9 mouse cellular contexts compared by ENCODE assay signal in genomic region chr2:38616072-38616471, GRCm38 (mm10). TPM values are rescaled to one million over a fixed set of nuclear protein-coding genes. Genes with fewer than 3 reads are reported as not detected.
DNase-seq lines count a peak whose midpoint lies in the region; ATAC-seq and TF ChIP-seq lines count a peak whose summit lies in the region.
"Had no signal": no experiment of that assay in that cellular context is flagged by ENCODE, and none has a peak within 500 bp of the region (broad histone marks: within the 10 kb centered on the region; RNA-seq: fewer than 3 reads in every experiment).

No protein-coding gene starts in this region.

- DNase-seq in gastrocnemius, postnatal 25 days, result peak; percentile 16
- DNase-seq in gastrocnemius, postnatal 10 days, result no peak
- DNase-seq in right cerebral cortex, postnatal 25 days, result peak; percentile 26
- DNase-seq in right cerebral cortex, postnatal 14 days, result no peak
- peak; percentile 45 to 54 for DNase-seq in adrenal gland, postnatal 36 days
- no peak for DNase-seq in T-cell, adult 2 months (ENCODE audit: low spot score)

- H3K27me3 ChIP-seq in hindbrain, embryonic 16.5 days (replicated peaks; ENCODE audit: control insufficient read depth, insufficient read depth, low read length), result no peaks in the 10 kb centered on the region
- no peaks in the 10 kb centered on the region for H3K27me3 ChIP-seq in small intestine, adult 2 months (ENCODE audit: control insufficient read depth, insufficient read depth, low read length)
- H3K27me3 ChIP-seq: neural tube, embryonic 12.5 days had no signal

- ATAC-seq in hindbrain, embryonic 16.5 days, result peak; percentile 24; the same call in 1 of the 2 replicates

- H3K4me2 ChIP-seq in hindbrain, embryonic 16.5 days (ENCODE audit: low read length), result no peak overlapping the region
- H3K4me2 ChIP-seq: neural tube, embryonic 12.5 days had no signal

- H3K36me3 ChIP-seq in hindbrain, embryonic 16.5 days (ENCODE audit: control insufficient read depth, insufficient read depth, low read length), result no peaks in the 10 kb centered on the region
- H3K36me3 ChIP-seq in small intestine, adult 2 months (ENCODE audit: control insufficient read depth, insufficient read depth, low read length), result peaks cover 13% of the 10 kb centered on the region

- no peaks in the 10 kb centered on the region for H3K9me3 ChIP-seq in hindbrain, embryonic 16.5 days (ENCODE audit: control insufficient read depth, low read length)
- H3K9me3 ChIP-seq: neural tube, embryonic 12.5 days had no signal

- no peak overlapping the region for H3K9ac ChIP-seq in hindbrain, embryonic 16.5 days (ENCODE audit: low read depth, low read length)
- H3K9ac ChIP-seq: neural tube, embryonic 12.5 days had no signal

- peak; percentile 6; the same call in 1 of the 2 replicates for TF ChIP-seq CTCF in small intestine, adult 2 months (IDR thresholded peaks at IDR 0.05; ENCODE audit: extremely low read depth, insufficient read length, insufficient replicate concordance, low read depth, low read length)

- H3K27ac ChIP-seq in hindbrain, embryonic 16.5 days (ENCODE audit: low read depth, low read length), result 0 out of 2 replicates have a peak overlapping the region, but pooled peaks have one; percentile 2
- H3K27ac ChIP-seq in small intestine, adult 2 months (ENCODE audit: insufficient read depth, low read depth, low read length), result no peak overlapping the region
- H3K27ac ChIP-seq: neural tube, embryonic 12.5 days had no signal

- TF ChIP-seq POLR2A in small intestine, adult 2 months (IDR thresholded peaks at IDR 0.05; ENCODE audit: low read depth, low read length), result no peak

- H3K4me3 ChIP-seq in hindbrain, embryonic 16.5 days (ENCODE audit: low read length), result no peak overlapping the region
- H3K4me3 ChIP-seq in small intestine, adult 2 months (ENCODE audit: low read depth, low read length), result no peak overlapping the region
- H3K4me3 ChIP-seq: neural tube, embryonic 12.5 days had no signal

- WGBS in hindbrain, embryonic 16.5 days, result 39% methylated on average over 4 of the region's 4 CpGs
- WGBS in small intestine, adult 2 months, result 49% methylated on average over 4 of the region's 4 CpGs

- peaks cover 21% of the 10 kb centered on the region for H3K4me1 ChIP-seq in hindbrain, embryonic 16.5 days (ENCODE audit: control insufficient read depth, insufficient read depth, low read depth, low read length)
- no peaks in the 10 kb centered on the region for H3K4me1 ChIP-seq in small intestine, adult 2 months (ENCODE audit: control insufficient read depth, insufficient read depth, insufficient read length, low read length)

RNA-seq across cellular contexts. Expression of gene Psmb7, which starts 27.8 kb away (rescaled TPM):
- total RNA-seq in gastrocnemius, postnatal 25 days (2021), result 100 to 1,000 TPM; 281 to 289 TPM
- total RNA-seq in gastrocnemius, postnatal 10 days (2021), result 100 to 1,000 TPM; 278 to 306 TPM
- 100 to 1,000 TPM; 294 to 327 TPM for total RNA-seq in adrenal gland, postnatal 36 days (2021)
- 273 and 299 TPM in 2 replicates for polyA plus RNA-seq in hindbrain, embryonic 16.5 days (2015; fragmentation: Nextera tagmentation; extraction: Ambion mirVana)
- 15.4 and 28.4 TPM in 2 replicates for polyA plus RNA-seq in small intestine, adult 2 months (2012; rRNA removed)

Comparison
In these comparisons a context has a peak if more than half of its experiments do, and no peak if none do; other contexts are left out.
1. DNase-seq: peak in gastrocnemius, postnatal 25 days (single experiment), right cerebral cortex, postnatal 25 days (single experiment) and adrenal gland, postnatal 36 days (2 of 2); none in gastrocnemius, postnatal 10 days (single experiment), right cerebral cortex, postnatal 14 days (single experiment) and T-cell, adult 2 months (single experiment).